Mouse (Mus musculus) CH12.LX (cell line): ENCODE measurements around the gene Rhox4g.
"Not testable (repeated sequence)": the region's sequence is repeated elsewhere in the genome, so short reads cannot be mapped to it uniquely, and the experiment has no call there.

ENCODE experiments used
- CHD1 ChIP-seq: IDR thresholded peaks from 2 replicates; pipeline ENCODE4 v1.6.1; 2012; ENCODE audit warnings: low read depth, low read length, improper control_type of control experiment, inconsistent platforms
- CTCF ChIP-seq, 2 experiments: IDR thresholded peaks in 1 of 2; conservative IDR thresholded peaks in 1 of 2; 2 replicates each; pipeline ENCODE4 v1.5.1; 2011 to 2012; ENCODE audit warnings: low read depth in 2 of 2, low read length in 2 of 2, improper control_type of control experiment in 1 of 2, inconsistent platforms in 1 of 2, mild to moderate bottlenecking in 1 of 2, moderate library complexity in 1 of 2
- MAFK ChIP-seq: IDR thresholded peaks from 2 replicates; pipeline ENCODE4 v1.6.1; 2011; ENCODE audit warnings: low read length, improper control_type of control experiment; ENCODE audit not compliant: insufficient replicate concordance
- POLR2AphosphoS2 ChIP-seq: IDR thresholded peaks from 2 replicates; pipeline ENCODE4 v1.6.1; 2011; ENCODE audit warnings: low read depth, low read length, improper control_type of control experiment
- RAD21 ChIP-seq: IDR thresholded peaks from 2 replicates; pipeline ENCODE4 v1.6.1; 2011; ENCODE audit warnings: low read depth, mild to moderate bottlenecking, low read length, improper control_type of control experiment, moderate library complexity
- RCOR1 ChIP-seq: conservative IDR thresholded peaks from 2 replicates; pipeline ENCODE4 v1.6.1; 2012; ENCODE audit warnings: low read depth, mild to moderate bottlenecking, inconsistent platforms, low read length, improper control_type of control experiment
- SIN3A ChIP-seq: IDR thresholded peaks from 2 replicates; pipeline ENCODE4 v1.6.1; 2012; ENCODE audit warnings: low read length, improper control_type of control experiment, inconsistent platforms
- SMC3 ChIP-seq: IDR thresholded peaks from 2 replicates; pipeline ENCODE4 v1.6.1; 2011; ENCODE audit warnings: low read depth, low read length, improper control_type of control experiment

- not testable (repeated sequence) for TF ChIP-seq SIN3A; POLR2AphosphoS2; CTCF (conservative IDR thresholded peaks at IDR 0.05 in 1 of 2, IDR thresholded peaks at IDR 0.05 in 1 of 2; ENCODE audit: low read depth in 2 of 2, low read length in 2 of 2); SMC3; MAFK; RCOR1; CHD1; RAD21
These were observed 22.1 kb upstream of the Rhox4g start, which contains the start of gene Rhox2h for GRCm38 (mm10) chrX:37673177-37673576.
